Comparison of ENCODE assay signal across 8 mouse cellular contexts in the genomic region with DNA sequence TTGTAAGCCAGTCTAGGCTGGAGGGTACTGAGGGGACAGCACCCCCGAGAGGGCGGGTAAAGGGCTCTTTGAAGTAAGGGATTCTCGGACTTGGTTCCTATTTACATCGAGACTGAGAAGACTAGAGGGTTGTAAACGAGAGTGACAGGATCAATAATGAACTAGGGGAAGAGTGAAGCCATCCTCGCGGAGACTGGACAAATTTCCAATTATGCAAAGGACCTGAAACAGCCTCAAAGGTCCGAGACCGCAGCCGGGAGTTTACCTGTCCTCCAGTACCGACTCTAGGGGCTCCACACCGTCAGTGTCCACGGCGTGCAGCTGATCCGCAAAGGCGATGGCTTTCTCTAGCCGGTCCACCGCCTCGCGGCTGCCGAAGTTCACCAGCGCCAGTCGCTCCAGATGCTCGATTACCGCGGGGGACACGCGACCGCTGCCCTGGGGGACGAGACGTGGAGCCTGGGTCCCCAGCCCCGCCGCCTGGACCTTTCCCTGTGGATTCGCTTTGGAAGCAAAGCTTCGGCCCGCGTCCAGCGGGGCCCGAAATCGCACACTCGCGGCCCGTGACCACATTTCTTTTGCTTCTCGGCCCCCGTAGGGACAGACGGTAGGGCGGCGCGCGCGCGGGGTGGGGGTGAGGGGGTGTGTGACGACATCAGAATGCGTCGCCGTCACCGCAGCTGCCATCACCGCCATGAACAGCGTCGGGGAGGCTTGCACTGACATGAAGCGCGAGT. TPM values are rescaled to one million over a fixed set of nuclear protein-coding genes. Genes with fewer than 3 reads are reported as not detected.
A peak's percentile ranks its signal among the peaks of the same experiment; 100 is the strongest.
DNase-seq lines count a peak whose midpoint lies in the region; ATAC-seq lines count a peak whose summit lies in the region.

A gene (minus strand): TSS at position 602 of the 737 bp plus-strand sequence.
A gene (plus strand): TSS at position 649 of the 737 bp plus-strand sequence.

- H3K4me3 ChIP-seq in hindbrain, embryonic 11.5 days (ENCODE audit: low read depth, low read length) = peak within 1 kb of the TSS; percentile 85

- H3K4me2 ChIP-seq in hindbrain, embryonic 11.5 days (replicated peaks; ENCODE audit: low read depth, low read length) = peak within 1 kb of the TSS; percentile 66

- no peaks in the 10 kb centered on the region for H3K9me3 ChIP-seq in hindbrain, embryonic 11.5 days (ENCODE audit: control insufficient read depth, low read length)

- H3K27me3 ChIP-seq in hindbrain, embryonic 11.5 days (ENCODE audit: control insufficient read depth, insufficient read depth, low read length) = no peaks in the 10 kb centered on the region

- DNase-seq in NIH3T3 (ENCODE audit: low read depth) = peak; percentile 94
- peak; percentile 96 to 97 for DNase-seq in cerebellum, postnatal 10 days
- DNase-seq in frontal cortex, postnatal 10 days (ENCODE audit: low spot score in 2 of 2) = peak; percentile 77 to 88
- DNase-seq in hindbrain, embryonic 11.5 days (ENCODE audit: low spot score) = peak; percentile 96
- peak; percentile 89 to 91 for DNase-seq in layer of hippocampus, postnatal 14 days (ENCODE audit: low spot score in 2 of 2)
- peak; percentile 94 for DNase-seq in lung, postnatal 10 days
- DNase-seq in ovary, postnatal 36 days (ENCODE audit: low spot score) = peak; percentile 87
- DNase-seq in thymus, postnatal 14 days = peak; percentile 89

- H3K36me3 ChIP-seq in hindbrain, embryonic 11.5 days (ENCODE audit: control insufficient read depth, insufficient read depth, low read length) = peaks cover 15% of the 10 kb centered on the region

- H3K9ac ChIP-seq in hindbrain, embryonic 11.5 days (ENCODE audit: low read depth, low read length) = peak within 1 kb of the TSS; percentile 74

- under 1% methylated on average over 62 of the region's 62 CpGs for WGBS in hindbrain, embryonic 11.5 days

- peak within 1 kb of the TSS; percentile 61 for H3K27ac ChIP-seq in hindbrain, embryonic 11.5 days (ENCODE audit: low read depth, low read length)

- H3K4me1 ChIP-seq in hindbrain, embryonic 11.5 days (replicated peaks; ENCODE audit: control insufficient read depth, insufficient read depth, low read length) = peaks cover 4% of the 10 kb centered on the region; the same call in 1 of the 2 replicates

- peak; percentile 92 for ATAC-seq in hindbrain, embryonic 11.5 days (ENCODE audit: low FRiP score)

RNA-seq across cellular contexts. Expression of the first gene that starts in this region (rescaled TPM):
- polyA plus RNA-seq in hindbrain, embryonic 11.5 days (2014; fragmentation: Nextera tagmentation; extraction: Ambion mirVana) = 43.0 and 51.2 TPM in 2 replicates
- total RNA-seq in layer of hippocampus, postnatal 14 days (2021) = 10 to 100 TPM; 22.3 to 22.6 TPM

RNA-seq across cellular contexts. Expression of the second gene that starts in this region (rescaled TPM):
- polyA plus RNA-seq in hindbrain, embryonic 11.5 days (2014; fragmentation: Nextera tagmentation; extraction: Ambion mirVana) = 56.8 and 60.0 TPM in 2 replicates
- 10 to 100 TPM; 28.8 to 31.4 TPM for total RNA-seq in layer of hippocampus, postnatal 14 days (2021)

Comparison
In these comparisons a context has a peak if more than half of its experiments do, and no peak if none do; other contexts are left out.
1. Peak in every context shown above with its lines: DNase-seq, ATAC-seq, H3K4me3 ChIP-seq and H3K27ac ChIP-seq.